Mouse (Mus musculus): ENCODE data around the gene Atp1b1.
A peak's percentile ranks its signal among the peaks of the same experiment; 100 is the strongest.

Atp1b1 gene

DNA sequence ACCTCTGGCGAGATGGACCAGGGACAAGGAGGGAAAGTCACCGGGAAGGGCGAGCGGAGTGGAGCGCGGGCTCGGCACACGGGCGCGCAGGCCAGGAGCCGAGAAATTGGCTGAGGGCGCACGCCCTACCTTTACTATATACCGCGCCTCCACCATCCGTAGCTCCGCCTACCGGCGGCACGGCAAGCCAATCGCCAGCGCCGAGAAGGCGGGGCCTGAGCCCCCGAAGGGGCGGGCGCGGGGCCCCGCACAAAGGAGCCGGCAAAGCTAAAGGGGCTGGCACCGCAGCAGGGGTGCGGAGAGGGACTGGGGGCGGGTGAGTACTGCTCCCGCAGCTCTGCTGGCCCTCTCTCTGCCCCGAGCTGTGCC is at the start of gene Atp1b1:
TSS of gene Atp1b1 (minus strand) at position 111 of the 369 bp plus-strand sequence.
- DNase-seq (ENCODE audit: low spot score in 2 of 2): peak; percentile 75 to 81

DNA sequence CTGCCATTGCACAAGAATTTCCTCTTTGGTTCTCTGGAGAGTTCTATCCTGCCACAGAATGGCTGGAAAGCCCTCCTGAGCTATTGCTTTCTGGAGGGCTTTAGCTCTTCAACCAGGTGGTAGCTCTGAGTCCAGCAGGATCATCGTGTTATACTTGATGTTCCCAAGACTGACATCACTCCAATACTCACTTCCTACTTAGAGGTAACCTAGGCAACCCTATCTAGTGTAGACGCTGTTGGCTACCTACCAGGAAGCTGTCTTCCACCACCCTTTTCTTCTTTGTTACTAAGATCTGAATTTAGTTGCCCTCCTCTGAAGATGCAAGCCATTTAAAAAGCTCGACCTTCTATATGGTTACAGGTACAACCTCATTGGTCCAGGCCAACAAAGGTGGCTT is 46.9 kb upstream of the Atp1b1 start:
- no peak for DNase-seq (ENCODE audit: low spot score in 2 of 2)

DNA sequence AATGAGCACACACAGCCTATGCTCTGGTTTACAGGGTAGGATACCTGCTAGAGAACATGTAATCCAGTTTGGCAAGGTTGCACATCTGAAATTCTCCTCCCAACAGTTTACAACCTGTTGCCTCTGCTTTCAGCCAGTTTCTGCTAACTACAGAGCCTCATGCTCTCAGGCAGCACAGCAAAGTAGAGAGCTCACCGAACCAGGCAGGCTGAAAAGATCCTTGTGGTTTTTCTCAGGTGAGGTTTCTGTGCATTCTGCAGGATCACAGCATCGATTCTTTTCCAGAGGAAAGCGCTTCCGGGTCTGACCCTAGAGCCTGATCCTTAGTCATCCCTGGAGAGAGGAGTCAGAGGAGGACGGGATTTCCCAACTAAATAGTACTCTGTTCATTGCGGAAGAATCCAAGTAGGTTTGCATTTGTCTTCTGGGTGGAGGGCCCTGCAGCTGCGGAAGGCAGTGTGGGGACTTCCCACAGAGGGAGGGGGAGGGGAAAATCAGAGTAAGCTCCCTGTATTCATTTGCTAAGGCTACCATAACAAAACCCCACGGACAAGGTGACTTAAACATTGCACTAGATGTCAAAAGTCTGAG is 45.1 kb upstream of the Atp1b1 start:
- no peak for DNase-seq (ENCODE audit: low spot score in 2 of 2)

DNA sequence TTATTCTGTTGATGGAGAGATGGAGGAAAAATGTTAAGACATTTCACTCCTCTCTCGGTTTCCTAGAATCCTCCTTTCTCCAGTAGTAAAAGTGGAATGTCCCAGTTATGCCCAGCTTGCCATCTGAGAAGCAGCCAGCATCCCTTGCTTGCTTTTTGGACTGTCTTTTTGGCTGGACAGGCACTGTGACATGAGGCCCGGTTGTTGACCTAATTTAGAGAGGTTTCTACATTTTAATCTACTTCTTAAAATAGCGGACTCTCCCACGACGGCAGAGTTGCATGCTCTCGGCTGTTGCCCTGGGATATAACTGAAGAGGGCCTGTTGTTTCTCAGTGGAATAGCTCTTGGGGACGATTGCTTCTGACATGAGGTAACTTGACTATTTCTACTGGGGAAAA is 44.1 kb upstream of the Atp1b1 start:
- DNase-seq (ENCODE audit: low spot score in 2 of 2): peak in 1 of 2 experiments; percentile 5

DNA sequence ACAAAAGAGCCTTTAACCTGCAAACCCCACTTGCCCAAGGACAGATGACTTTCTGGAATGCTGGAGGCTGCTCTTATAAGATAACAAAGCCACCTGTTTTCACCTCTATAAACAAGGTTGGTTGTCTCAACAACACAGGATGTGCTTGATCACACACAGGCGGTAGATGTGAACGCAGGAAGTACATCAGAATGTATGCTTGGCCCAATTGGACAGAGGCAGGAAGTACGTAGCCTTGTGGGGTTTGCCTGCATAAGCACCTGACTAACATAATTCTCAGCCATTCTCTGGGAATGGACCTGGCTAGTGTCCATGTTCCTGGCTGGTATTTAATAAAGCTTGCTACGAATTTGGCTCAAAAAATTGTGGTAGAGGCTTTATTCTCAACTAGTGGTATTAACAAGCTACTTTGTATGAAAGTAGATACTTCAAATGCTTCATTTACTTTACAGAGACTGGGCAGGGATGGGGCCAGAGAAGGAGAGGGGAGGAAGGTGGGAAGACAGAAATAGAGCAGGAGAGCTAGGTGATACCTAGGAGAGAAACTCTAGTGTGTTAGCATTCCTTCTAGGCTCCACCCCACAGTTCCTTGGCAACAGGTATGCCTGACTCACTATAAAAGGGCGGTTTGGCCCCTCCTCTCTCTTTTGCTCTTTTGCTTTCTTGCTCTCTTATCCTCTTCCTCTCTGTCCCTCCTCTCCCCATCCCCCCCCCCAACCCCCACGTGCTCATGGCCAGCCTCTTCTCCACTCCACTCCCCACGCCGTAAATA is 36.8 kb upstream of the Atp1b1 start:
- no peak for DNase-seq (ENCODE audit: low spot score in 2 of 2)

DNA sequence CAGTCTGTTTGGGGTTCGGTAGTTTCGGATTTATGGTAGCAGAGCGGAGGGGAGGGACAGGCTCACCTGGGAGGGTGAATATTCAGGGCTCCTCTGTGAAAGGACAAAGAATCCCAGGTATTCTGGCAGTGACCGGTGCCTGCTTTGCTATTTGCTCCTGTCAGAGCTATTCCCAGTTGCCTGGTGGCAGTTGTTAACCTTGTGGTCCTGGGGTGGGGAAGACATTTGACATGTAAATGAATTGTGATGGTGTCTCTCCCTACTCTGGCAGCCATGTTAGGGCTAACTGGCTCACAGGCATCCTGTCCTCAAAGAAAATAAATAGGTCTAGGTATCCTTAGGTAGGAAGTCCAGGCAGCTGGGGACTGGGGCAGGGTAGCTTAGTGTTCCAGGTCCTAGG is 36.1 kb upstream of the Atp1b1 start:
- DNase-seq (ENCODE audit: low spot score in 2 of 2): no peak

DNA sequence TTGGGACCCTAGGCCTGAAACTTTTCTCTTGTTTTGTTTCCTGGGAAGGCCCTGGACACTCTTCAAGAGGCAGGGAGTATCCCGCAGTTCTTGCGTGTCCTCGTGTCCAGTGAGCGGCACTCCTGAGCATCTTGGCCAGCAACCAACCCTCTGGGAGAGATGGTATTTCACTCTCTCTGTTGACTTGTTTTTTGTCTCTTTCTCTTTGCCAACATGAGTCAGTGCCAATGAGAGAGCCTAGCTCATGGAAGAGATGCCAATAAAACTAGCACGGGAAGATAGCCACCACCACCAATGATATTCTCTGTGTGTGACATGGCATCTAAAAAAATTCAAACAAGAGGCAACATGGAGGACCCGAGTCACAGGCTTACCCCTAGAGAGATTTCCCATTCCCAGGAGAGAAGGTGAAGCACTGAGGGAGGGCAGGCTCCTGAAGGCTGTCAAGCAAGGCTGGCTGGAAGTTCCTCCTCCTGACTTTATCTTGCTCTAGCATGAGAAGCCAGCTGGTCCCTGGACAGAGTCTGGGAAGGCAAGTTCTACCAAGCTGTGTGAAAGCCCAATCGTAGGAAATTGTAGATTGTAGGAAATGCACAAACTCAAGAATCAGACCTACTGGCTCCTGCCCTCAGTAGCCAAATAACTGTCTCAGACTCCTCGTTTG is 35.0 kb upstream of the Atp1b1 start:
- DNase-seq (ENCODE audit: low spot score in 2 of 2): peak in 1 of 2 experiments; percentile 46

DNA sequence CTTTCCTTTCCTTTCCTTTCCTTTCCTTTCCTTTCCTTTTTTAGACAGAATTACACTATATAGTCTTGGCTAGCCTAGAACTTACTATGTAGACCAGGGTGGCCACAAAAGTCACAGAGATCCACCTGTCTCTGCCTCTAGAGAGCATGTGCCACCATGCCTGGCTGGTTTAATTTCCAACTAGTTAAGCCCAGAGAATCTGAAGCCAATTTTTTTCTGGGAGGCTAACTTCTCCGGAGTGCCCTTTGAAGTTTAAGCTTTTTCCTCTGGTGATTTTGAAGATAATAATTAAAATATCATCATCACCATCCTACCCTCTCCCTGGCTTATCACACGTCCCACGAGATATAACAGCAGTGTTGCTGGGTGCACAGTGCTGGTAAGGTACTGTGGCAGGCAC is 34.3 kb upstream of the Atp1b1 start:
- DNase-seq (ENCODE audit: low spot score in 2 of 2): no peak

DNA sequence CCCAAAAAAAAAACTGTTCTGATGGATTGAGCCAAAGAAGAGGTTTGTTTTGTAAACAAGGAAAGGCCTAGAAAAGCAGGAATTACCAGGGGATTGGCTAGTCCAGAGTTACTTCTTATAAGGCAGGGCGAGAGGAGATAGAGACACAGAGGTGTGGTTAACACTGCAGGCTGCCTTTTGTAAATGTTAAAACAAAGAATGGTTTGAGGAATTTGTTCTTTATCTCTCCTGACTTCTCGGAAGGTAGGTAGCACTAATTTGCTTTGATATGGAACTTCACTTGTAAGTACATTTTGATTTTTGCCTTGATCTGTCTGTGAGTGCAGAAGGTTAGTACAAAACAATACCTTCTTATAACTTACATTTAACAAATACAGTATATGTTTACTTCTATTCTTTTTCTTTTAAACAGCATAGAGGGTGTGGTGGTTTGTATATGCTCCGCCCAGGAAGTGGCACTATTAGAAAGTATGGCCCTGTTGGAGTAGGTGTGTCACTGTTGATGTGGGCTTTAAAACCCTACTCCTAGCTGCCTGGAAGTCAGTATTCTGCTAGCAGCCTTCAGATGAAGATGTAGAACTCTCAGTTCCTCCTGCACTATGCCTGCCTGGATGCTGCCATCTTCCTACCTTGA is 31.9 kb upstream of the Atp1b1 start:
- DNase-seq (ENCODE audit: low spot score in 2 of 2): no peak

DNA sequence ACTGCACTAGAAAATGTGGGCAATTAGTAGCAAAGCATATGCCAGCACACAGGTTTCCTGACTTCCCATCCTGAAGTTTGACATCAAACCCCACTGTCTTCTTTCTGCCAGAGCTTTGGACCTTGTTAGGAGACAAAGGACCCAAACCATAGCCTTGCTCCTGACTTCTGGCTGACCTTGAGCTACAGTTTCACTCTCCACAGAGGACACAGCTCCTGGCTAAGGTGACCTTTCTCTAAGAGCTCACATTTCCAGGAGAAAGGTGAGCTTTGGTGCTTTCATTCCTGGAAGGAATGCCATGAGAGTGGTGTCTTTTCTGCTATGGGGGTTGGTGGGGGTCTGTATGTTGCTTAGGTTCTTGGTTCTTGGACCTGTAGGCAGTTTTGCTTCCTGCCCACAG is 25.6 kb upstream of the Atp1b1 start:
- no peak for DNase-seq (ENCODE audit: low spot score in 2 of 2)

DNA sequence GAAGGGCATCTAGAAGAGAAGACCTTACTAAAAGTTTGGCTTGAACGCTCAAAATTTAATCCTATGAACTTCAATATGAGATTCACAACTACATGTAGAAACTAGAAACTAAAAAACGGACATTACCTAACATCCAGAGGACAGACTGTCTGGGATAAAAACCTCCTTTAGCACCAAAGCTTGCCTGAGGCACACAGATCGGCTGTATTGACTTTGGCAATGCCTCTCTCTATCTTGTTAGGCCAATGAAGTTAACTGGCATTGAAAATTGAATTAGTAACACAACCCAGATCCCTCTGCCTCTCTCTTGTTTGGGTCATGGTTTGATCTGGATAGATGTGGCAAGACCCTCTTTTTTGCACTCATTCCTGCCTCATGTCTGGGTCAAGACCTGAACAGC is 24.7 kb upstream of the Atp1b1 start:
- DNase-seq (ENCODE audit: low spot score in 2 of 2): no peak

DNA sequence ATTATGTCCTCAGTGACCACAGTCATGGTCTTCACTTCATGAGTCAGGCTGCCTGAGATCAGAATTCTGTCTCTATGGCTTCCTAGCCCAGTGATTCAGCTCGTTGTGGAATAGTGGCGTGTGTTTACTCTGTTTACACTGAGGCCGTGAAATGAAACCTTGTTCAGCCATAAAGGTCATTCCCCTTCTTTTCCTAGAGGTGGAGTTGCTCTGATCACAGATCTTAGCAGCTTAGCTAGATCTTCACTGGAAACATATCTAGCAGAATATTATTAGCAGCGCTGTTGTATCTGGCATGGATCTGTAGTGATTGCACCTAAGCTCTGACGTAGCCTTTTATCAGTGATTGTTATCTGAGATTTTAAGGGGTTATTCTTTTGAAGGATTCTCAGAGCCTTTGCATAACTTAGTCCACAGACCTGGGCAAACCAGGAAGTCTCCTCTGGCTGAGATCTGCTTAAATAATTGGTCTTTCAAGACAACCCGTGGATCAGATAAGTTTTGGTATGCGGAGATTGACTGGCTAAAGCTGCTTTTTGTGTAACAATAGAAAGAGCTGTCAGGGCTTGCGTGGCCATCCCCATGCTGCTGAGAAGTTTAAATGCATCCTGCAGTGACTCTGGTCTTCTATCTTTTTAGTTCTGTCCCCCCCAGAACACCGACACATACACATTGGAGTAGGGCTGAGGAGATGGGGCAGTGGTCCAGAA is 23.6 kb upstream of the Atp1b1 start:
- DNase-seq (ENCODE audit: low spot score in 2 of 2): no peak

DNA sequence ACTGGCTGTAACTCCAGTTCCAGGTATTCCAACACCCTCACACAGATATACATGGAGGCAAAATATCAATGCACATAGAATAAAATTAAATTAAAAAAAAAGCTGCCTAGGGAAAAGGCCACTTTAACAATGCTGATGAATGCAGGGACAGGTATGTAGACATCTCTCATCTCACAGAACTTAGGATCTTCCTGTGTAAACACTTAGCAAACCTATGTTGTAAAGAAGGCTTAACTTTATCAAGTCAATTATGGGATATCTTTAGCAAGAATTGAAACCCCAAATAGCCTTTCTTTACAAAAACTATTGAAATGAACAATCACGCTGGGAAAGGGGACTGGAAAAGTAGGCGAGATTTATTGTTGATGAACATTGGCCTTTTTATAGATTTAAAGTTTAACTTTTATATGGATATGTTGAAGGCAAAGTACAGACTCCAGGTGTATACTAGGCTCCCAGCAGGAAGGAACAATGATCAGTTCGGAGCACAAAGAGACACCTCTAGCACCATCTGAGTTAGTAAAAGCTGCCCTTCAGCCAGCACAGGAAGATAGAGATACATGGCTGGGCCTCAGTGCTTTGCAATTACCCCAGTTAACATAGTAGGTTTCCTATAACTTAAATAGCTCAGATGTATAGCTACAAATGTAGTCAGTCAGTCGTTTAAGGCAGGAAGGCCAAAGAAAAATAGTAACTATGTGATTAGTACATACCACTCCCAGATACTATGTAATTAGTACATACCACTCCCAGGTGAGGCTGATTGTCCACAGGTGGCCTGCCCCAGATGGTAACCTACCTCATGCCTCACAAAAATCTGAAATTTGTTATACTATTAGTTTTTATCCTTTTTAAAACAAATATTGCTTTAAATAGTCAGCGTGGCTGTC is 22.8 kb upstream of the Atp1b1 start:
- no peak for DNase-seq (ENCODE audit: low spot score in 2 of 2)

DNA sequence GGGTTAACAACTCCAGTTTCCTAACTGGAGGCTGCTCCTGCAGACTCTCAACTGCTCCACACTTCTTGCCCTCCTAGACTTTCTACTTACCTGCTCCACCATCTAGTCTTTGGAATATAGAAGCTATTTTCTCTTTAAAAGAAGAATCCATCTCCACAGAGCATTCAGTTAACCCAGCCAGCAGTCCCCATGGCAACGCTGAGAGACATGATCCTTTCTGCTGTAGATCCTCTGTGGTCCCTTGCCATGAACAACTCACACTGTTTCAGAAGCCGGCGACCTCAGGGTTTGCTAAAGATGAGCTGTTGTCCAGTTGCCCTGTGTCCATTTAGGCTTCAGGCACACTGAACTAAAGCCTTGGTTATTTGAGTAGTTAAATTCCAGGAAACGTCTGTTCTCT is 17.7 kb upstream of the Atp1b1 start:
- no peak for DNase-seq (ENCODE audit: low spot score in 2 of 2)

DNA sequence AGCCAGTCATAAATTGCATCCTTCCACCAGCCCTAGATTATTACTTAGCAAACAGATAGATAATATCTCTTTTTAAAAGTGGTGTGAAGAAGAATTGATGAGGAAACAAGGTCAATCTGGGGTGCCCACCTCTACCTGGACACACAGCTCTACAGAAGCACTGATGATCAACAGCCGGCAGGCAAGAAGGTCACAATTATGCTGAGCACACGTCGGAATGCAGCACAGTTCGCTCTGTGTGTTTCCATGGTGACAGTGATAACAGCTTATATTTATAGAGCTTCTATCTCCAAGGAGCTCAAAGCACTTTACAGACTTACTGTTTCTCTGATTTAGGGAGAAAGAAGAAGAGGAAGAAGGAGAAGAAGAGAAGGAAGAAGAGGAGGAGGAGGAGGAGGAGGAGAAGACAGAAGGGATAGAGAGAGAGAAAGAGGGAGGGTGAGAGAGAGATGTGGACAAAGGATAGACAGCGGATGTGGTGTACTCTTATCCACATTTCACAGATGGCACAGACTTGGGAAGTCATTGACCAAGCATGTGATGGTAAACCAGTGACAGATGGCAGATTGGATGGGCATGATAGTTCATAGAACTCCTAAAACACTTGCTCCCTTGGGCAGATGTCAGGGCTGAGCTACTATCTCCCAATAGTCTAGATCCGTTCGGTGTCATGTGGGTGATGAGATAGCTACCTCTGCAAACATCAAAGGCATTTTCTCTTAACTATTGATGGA is 16.8 kb upstream of the Atp1b1 start:
- DNase-seq (ENCODE audit: low spot score in 2 of 2): no peak

DNA sequence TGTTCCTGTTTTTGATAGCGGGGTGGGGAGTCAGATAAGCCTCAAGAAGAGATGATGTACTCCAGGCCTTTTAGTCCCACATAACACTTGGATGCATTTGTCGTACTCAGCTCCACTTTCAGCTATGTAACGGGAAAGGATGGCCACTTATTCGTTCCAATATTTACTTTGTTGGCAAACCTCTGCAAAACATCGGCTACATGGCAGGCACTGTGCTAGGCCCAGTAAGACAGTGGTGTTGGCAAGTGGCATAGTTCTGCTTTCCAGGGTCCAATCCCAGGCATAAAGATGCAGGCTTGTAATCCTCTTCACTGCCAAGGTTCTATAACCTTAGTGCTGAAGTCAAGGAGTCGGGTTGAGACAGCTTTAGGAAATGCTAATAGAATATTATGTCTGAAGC is 16.2 kb upstream of the Atp1b1 start:
- DNase-seq (ENCODE audit: low spot score in 2 of 2): no peak

DNA sequence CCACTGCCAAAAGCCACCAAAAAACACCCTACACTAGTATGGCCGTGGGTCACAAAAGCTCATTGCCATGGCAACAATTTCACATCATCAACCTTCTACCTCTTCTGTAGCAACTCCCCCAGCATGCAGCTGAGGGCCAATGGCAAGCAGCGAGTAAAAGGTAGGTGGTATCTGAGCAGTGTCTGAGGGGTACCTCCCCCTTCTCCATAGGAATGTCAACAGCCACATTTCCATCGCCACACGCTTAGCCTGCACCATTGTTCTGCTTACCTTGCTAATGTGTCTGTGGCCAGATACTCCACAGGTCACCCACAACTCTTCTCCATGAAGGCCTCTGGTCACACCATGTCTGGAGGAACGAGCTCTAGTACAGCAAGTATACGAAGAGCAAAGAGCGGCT is 15.2 kb upstream of the Atp1b1 start:
- no peak for DNase-seq (ENCODE audit: low spot score in 2 of 2)

DNA sequence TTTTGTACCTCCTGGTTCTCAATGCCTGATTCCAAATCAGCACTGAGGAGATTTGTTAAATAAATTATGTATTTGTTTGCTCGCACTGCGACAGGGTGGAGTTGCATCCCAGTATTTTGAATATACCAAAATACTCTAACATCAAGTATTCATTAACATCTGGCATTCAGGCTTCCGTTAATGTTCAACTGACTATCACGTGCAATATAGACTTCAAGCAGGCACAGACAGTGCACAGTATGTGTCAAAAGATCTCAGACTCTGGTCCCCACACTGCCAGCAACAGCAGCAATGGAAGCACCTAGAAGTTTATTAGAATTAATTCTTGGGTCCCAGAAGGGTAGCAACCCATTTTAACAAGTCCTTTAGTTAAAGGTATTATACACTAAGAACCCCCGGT is 13.5 kb upstream of the Atp1b1 start:
- DNase-seq (ENCODE audit: low spot score in 2 of 2): no peak

DNA sequence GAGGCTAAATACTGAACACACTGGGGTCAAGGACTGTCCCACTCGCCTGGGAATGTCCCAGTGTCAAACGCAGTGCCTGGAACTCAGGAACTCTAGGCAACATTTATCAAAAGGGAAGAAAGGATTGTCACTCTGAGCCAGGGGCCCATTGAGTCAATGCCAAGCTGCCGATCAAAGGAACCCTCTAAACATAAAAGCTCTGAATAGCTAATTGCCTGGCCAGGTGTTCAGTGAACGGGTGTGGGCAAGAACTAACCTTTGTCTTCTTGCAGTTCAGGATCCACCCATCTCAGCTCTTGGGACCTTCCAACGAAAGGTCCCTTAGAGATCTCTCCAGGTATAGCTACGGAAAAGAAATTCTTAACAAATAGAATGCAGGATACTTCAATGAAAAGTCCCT is 12.8 kb upstream of the Atp1b1 start:
- DNase-seq (ENCODE audit: low spot score in 2 of 2): no peak

DNA sequence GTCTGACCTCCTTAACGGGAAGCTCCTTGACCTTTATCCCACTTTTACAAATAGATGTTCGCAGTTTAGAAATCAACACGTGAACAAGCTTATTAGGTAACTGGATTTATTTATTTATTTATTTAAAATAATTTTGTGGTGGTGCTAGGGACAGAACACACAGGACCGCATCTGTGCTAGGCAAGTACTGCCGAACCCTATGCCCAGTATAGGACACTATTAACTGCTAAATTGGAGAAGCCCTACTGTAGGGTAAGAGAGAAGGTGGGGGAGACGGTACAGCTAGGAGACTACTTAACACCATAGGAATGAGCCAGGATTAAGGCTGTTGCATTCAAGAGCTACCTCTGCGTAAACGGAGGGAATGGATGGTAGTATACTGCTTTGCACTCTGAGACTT is 10.2 kb upstream of the Atp1b1 start:
- no peak for DNase-seq (ENCODE audit: low spot score in 2 of 2)
